Mouse (Mus musculus): ENCODE results near the gene Ttll6. TPM values are rescaled to one million over a fixed set of nuclear protein-coding genes. Genes with fewer than 3 reads are reported as not detected.
A peak's percentile ranks its signal among the peaks of the same experiment; 100 is the strongest.
"Not testable (repeated sequence)": the region's sequence is repeated elsewhere in the genome, so short reads cannot be mapped to it uniquely, and the experiment has no call there.

Gene Ttll6
- not detected for total RNA-seq (2021)
- long read RNA-seq, experiment 1, result 0 reads
- long read RNA-seq, experiment 2, result 0 reads

DNA sequence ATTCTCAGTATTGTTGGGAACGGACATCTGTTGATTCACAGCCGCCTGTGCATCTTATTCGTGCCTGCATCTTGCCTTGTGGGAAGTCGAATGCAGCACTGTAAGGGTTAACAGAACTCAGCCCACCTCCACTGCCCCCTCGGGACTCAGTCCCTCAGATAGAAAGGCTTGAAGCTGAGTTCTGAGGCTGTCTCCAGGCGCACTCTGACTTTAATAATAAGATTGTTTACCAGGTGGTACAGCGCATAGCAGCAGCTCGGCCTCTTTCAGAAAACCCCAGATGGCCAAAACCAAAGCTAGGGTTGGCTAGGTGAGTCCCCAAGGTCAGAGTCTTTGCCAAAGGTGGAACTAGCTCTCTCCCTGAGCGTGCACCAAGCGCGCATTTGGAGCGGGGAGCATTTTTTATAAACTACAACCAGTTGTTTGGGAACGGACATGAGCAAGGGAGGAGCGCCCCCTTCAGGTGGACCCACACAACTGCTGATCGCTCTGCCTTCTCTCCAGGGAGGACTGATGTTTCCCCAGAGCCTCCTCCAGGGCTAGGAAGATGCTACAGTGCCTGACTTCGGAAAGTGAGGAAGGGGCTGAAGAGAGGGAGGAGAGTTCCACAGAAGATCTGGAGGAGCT lies at the start of gene Ttll6:
TSS of gene Ttll6 (plus strand) at position 548 of the 627 bp plus-strand sequence.
- intact Hi-C loops (cut with DNase I; ENCODE audit: low total_unique reads), result no loop called here
- DNase-seq, result peak; percentile 38

- intact Hi-C loops (cut with DNase I; ENCODE audit: low total_unique reads), result no loop called here
- DNase-seq, result no peak
Measured at GRCm38 (mm10) chr11:96087981-96088380, 45.6 kb upstream of the Ttll6 start.

- DNase-seq, result no peak
- intact Hi-C loops (cut with DNase I; ENCODE audit: low total_unique reads), result loop anchor here (5.0 kb wide), 2 partner anchors 36 to 214 kb away; no protein-coding TSS in a partner anchor
Measured at GRCm38 (mm10) chr11:96091073-96091472, 42.5 kb upstream of the Ttll6 start.

DNA sequence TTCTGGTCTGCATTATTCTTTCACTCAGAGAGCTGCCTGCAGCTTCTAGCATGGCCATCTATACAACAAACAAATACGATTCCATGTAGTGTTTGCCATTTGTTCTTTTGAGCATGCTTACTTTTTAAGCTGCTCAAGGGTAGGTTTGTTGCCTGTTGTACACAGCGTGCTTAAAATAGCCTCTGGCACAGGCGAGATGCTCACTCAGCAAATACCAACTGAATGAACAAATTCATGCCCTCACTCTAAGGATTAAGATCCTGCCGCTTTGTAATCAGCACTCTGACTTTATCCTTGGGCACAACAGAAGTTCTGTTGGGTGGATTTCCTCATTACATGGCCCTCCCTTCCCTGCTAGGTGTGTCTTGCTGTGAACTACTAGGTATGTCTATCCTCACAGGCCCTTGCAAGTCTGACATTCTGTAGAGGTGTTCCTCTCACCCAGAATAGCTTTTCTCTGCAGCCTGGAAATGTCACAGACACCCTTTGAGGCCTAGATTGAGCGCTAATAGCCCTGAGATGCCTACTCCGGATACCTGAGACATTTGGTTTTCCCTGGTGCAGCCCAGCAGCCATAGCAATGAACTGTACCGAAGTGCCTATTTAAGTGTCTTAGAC lies 40.8 kb upstream of the Ttll6 start:
- intact Hi-C loops (cut with DNase I; ENCODE audit: low total_unique reads), result loop anchor here (5.0 kb wide), 2 partner anchors 35 to 215 kb away; no protein-coding TSS in a partner anchor
- no peak for DNase-seq

- DNase-seq, result peak; percentile 35
- intact Hi-C loops (cut with DNase I; ENCODE audit: low total_unique reads), result loop anchor here (5.0 kb wide), 2 partner anchors 34 to 216 kb away; no protein-coding TSS in a partner anchor
Measured at GRCm38 (mm10) chr11:96093361-96093760, 40.2 kb upstream of the Ttll6 start.

DNA sequence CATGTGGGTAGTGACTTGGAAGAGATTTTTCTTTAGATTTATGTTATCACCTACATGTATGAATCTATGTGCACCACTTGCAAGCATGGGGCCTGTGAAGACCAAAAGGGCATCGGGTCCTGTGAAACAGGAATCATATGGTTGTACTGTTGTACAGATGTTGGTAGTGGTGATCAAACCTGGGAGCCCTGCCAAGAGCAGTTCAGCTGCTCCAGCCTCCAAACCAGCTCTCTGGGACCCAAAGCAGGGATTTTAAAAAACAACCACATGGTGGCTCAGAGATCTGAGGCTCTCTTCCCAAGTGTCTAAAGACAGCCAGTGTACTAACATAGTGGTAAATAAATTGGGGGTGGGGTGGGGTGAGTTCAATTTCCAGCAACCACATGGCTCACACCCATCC lies 25.2 kb upstream of the Ttll6 start:
- intact Hi-C loops (cut with DNase I; ENCODE audit: low total_unique reads), result no loop called here
- no peak for DNase-seq

GRCm38 (mm10) chr11:96110950-96111349 lies 22.6 kb upstream of the Ttll6 start:
- intact Hi-C loops (cut with DNase I; ENCODE audit: low total_unique reads); DNase-seq: not testable (repeated sequence)

DNA sequence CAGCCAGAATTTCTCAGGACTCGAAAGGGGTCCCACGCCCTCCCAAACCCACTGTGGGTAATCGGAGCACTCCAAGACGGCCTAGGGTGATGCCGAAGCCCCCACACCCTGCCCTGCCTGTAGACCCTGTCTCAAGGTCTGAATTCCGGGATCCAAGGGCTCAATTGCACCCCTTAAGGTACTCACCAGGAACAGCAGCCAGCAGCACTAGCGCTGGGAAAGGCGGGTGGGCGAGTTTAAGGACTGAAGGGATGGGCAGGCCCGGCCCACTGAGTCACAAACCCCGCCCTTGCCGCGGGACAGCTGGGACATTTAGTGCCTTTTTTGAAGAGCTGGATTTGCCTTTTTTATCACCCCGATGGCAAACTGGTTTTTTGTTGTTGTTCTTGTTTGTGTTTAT lies 21.8 kb upstream of the Ttll6 start, which contains the start of gene Calcoco2:
TSS of gene Calcoco2 (minus strand) at position 214 of the 400 bp plus-strand sequence.
- no peak for DNase-seq
- intact Hi-C loops (cut with DNase I; ENCODE audit: low total_unique reads), result no loop called here

- DNase-seq, result no peak
- intact Hi-C loops (cut with DNase I; ENCODE audit: low total_unique reads), result no loop called here
Measured at GRCm38 (mm10) chr11:96114077-96114476, 19.5 kb upstream of the Ttll6 start.

DNA sequence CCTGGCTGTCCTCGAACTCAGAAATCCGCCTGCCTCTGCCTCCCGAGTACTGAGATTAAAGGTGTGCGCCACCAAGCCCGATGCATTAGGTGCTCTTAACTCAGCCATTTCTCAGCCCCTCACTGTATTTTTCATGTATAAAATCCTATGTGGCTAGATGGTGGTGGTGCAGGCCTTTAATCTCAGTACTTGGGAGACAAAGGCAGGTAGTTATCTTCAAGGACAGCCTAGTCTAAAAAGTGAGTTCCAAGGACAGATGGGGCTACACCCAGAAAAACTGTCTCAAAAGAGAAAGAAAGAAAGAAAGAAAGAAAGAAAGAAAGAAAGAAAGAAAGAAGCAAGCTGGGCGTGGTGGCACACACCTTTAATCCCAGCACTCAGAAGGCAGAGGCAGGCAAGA lies 18.2 kb upstream of the Ttll6 start:
- intact Hi-C loops (cut with DNase I; ENCODE audit: low total_unique reads), result no loop called here
- no peak for DNase-seq

GRCm38 (mm10) chr11:96116116-96116515 lies 17.5 kb upstream of the Ttll6 start:
- DNase-seq, result no peak
- intact Hi-C loops (cut with DNase I; ENCODE audit: low total_unique reads), result no loop called here

DNA sequence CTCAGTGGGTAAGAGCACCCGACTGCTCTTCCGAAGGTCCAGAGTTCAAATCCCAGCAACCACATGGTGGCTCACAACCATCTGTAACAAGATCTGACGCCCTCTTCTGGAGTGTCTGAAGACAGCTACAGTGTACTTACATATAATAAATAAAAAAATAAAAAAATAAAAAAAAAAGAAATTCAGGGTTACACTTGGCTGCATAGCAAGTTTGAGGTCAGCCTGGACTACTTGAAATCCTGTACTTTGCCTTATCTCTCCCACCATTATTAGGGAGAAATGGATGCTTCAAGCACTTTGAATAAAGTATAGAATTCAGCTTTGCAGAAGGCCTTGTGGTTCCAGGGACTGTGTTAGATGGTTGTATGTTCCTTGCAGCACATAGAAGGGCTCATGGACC lies 16.7 kb upstream of the Ttll6 start:
- DNase-seq; intact Hi-C loops (cut with DNase I; ENCODE audit: low total_unique reads): not testable (repeated sequence)

DNA sequence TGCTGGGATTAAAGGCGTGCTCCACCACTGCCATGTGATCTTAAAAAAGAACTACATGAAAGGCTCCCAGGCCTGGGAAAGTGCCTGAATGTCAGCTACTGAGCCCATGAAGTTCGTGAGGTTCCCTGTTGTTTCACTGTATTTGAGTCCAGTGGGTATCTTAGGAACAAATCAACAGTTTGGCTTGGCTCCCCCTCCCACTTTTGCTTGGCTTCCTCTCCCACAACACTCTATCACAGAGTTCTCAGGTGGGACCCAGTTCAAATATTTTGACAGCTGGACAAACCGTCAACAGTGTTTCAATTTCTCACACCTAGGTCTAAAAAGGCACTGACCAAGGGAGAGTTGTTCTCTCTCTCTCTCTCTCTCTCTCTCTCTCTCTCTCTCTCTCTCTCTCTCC lies 14.2 kb upstream of the Ttll6 start:
- DNase-seq, result no peak
- intact Hi-C loops (cut with DNase I; ENCODE audit: low total_unique reads), result no loop called here

DNA sequence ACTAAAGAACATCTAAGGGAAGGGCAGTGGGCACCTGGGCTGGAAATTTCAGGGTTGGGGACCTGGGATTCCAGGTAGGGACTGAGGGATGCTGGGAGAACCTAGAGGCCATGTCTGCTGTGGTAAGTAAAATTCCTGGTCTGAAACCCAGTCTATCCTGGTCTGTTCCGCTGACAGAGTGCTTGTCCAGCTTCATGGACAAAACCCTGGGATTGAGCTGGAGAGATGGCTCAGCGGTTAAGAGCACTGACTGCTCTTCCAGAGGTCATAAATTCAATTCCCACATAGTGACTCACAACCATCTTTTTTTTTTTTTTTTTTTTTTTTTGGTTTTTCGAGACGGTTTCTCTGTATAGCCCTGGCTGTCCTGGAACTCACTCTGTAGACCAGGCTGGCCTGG lies 10.8 kb upstream of the Ttll6 start:
- intact Hi-C loops (cut with DNase I; ENCODE audit: low total_unique reads); DNase-seq: not testable (repeated sequence)

- DNase-seq, result no peak
- intact Hi-C loops (cut with DNase I; ENCODE audit: low total_unique reads), result no loop called here
Measured at GRCm38 (mm10) chr11:96124052-96124914, 9.3 kb upstream of the Ttll6 start.

DNA sequence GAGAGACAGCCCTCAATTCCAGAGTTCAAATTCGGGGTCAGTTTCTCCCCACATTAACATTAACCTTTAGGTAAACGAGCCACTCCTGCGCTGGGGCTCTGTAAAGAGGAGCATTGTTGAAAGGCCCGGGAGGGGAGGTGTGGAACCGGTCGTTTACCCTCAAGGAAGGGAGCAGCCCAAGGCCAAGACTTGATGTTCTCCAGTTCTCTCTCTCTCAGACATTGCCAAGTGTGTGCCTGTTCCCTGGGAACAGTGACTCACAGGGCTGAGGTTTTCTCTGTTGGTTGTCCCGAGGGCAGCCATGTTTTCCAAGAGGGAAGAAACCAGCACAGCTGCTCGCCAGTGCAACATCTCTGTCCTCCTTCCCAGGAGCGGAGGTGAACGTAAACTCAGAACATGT lies 3.0 kb upstream of the Ttll6 start:
- no peak for DNase-seq
- intact Hi-C loops (cut with DNase I; ENCODE audit: low total_unique reads), result no loop called here

DNA sequence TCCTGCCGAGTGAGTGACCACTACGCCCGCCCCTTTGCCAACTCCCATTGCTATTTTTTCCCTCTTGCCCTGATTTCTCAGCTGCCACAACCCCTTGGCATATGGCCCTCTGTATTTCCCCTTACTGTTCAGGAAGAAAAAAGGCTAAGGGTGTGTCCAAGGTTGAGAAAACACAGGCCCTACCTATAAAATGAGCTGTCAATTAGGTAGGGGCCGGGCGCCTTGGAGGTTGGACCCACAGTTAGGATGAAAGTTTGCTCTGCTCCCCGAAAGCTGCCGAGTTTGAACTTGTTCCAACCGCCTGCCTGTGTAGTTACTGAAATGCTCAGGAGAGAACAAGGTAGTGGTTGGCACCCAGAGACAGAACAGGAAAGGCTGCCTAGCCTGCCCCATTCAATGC lies 2.3 kb downstream of the Ttll6 start:
- no peak for DNase-seq
- intact Hi-C loops (cut with DNase I; ENCODE audit: low total_unique reads), result no loop called here

DNA sequence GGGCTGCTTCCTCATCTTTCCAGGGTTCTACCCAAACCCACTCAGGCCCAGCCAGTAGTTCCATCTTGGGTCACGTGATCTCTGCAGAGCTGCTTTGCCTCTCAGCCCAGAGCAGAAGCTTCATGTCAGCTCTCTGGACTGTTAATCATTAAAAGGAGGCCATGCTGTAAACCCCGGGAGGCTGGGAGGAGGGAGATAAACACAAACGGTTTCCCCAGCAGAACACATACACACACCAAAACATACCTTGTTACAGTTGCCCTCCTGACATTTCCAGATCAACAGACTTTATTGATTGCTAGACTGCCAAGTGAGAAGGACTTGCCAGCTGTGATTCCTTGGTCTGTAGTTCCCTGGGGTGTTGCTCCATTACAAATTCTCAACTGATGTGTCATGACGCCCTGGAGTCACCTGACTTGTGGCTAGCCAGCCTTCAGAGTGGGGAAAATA lies 7.2 kb downstream of the Ttll6 start:
- intact Hi-C loops (cut with DNase I; ENCODE audit: low total_unique reads), result no loop called here
- DNase-seq, result no peak

- no peak for DNase-seq
- intact Hi-C loops (cut with DNase I; ENCODE audit: low total_unique reads), result loop anchor here (2.0 kb wide), 1 partner anchor 91 kb away; no protein-coding TSS in a partner anchor
Measured at GRCm38 (mm10) chr11:96143766-96144165, 10.2 kb downstream of the Ttll6 start.
